In the genomic region with DNA sequence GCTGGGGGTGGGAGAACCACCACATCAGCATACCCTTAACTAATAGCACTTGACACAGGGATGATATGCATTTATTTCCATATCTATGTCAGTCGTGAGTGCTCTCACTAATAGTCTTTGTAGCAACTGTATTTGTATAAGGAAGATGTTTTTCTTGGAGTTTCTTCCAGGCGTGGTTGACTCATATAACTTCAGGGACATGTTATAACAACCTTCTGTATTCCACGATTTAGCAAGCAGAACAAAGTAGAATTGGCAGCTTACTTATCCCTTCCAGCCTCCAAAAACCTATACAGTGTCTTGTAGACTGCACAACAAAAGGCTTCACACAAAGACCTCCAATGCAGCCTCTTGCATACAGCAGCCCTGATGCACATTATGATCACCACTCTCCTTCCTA, we compare ENCODE assay signal across 16 mouse cellular contexts.
"Had no signal": no experiment of that assay in that cellular context is flagged by ENCODE, and none has a peak within 500 bp of the region (broad histone marks: within the 10 kb centered on the region; RNA-seq: fewer than 3 reads in every experiment).

No protein-coding gene starts in this region.

- H3K4me3 ChIP-seq: neural tube, embryonic 13.5 days; neural tube, embryonic 15.5 days; stomach, embryonic 15.5 days had no signal

- H3K27ac ChIP-seq: neural tube, embryonic 13.5 days; neural tube, embryonic 15.5 days; stomach, embryonic 15.5 days; stomach, postnatal 0 days had no signal

- H3K4me1 ChIP-seq: neural tube, embryonic 13.5 days; neural tube, embryonic 15.5 days; stomach, embryonic 15.5 days had no signal

- H3K9me3 ChIP-seq: neural tube, embryonic 13.5 days; neural tube, embryonic 15.5 days; stomach, embryonic 15.5 days had no signal

- H3K4me2 ChIP-seq: neural tube, embryonic 13.5 days; neural tube, embryonic 15.5 days; stomach, embryonic 15.5 days had no signal

- H3K36me3 ChIP-seq: neural tube, embryonic 13.5 days; neural tube, embryonic 15.5 days; stomach, embryonic 15.5 days had no signal

- DNase-seq: retina, postnatal 1 day; right cerebral cortex, adult 18-20 months; right cerebral cortex, postnatal 14 days; right cerebral cortex, postnatal 25 days; right cerebral cortex, postnatal 4 days; spleen, adult 18-20 months; thymus, adult 18-20 months; thymus, adult 2 months; thymus, postnatal 14 days; thymus, postnatal 25 days; thymus, postnatal 36 days; thymus, postnatal 4 days had no signal

- H3K27me3 ChIP-seq: neural tube, embryonic 13.5 days; neural tube, embryonic 15.5 days; stomach, embryonic 15.5 days had no signal

- H3K9ac ChIP-seq: neural tube, embryonic 13.5 days; neural tube, embryonic 15.5 days; stomach, embryonic 15.5 days had no signal
